Comparison of ENCODE assay signal across 32 mouse cellular contexts in the genomic region with DNA sequence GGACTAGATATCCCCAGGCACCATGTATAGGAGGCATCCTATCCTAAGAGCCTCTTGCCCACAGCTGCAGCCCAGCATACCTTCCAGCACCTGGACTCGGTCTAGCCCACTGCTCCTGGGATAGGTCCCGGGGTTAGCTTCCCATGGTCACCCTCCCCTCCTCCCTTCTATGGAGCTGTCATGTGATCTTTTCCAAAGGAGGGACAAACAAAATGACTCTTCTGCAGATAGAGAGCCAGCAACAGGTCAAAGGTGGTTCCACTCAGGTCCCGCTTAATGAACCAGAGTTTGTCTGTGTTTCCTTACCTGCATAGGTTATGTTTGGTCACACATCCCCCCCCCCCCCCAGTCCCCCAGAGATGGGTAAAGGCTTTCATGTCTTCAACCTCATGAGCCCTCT. TPM values are rescaled to one million over a fixed set of nuclear protein-coding genes. Genes with fewer than 3 reads are reported as not detected.
DNase-seq lines count a peak whose midpoint lies in the region; ATAC-seq lines count a peak whose summit lies in the region.
"Had no signal": no experiment of that assay in that cellular context is flagged by ENCODE, and none has a peak within 500 bp of the region (broad histone marks: within the 10 kb centered on the region; RNA-seq: fewer than 3 reads in every experiment).

No protein-coding gene starts in this region.

- H3K4me2 ChIP-seq in midbrain, embryonic 11.5 days, result no peak overlapping the region
- no peak overlapping the region for H3K4me2 ChIP-seq in midbrain, embryonic 13.5 days (replicated peaks)
- H3K4me2 ChIP-seq: embryonic facial prominence, embryonic 15.5 days; forebrain, embryonic 12.5 days; hindbrain, embryonic 15.5 days; neural tube, embryonic 12.5 days had no signal

- H3K4me3 ChIP-seq in midbrain, embryonic 11.5 days (ENCODE audit: low read depth, low read length), result no peak overlapping the region
- H3K4me3 ChIP-seq in midbrain, embryonic 13.5 days (replicated peaks), result no peak overlapping the region
- H3K4me3 ChIP-seq: embryonic facial prominence, embryonic 10.5 days; embryonic facial prominence, embryonic 15.5 days; forebrain, embryonic 12.5 days; hindbrain, embryonic 10.5 days; hindbrain, embryonic 15.5 days; midbrain, embryonic 10.5 days; myocyte; neural tube, embryonic 12.5 days had no signal

- ATAC-seq in midbrain, embryonic 11.5 days (ENCODE audit: low FRiP score), result no peak
- no peak for ATAC-seq in midbrain, embryonic 13.5 days
- ATAC-seq: forebrain, postnatal 0 days; inflammation-experienced regulatory T-cells, adult 6 months had no signal

- WGBS in midbrain, embryonic 11.5 days, result 98% methylated on average over 3 of the region's 3 CpGs
- WGBS in midbrain, embryonic 13.5 days, result 91% methylated on average over 3 of the region's 3 CpGs

- H3K27me3 ChIP-seq in midbrain, embryonic 11.5 days (ENCODE audit: control insufficient read depth, insufficient read depth, low read length), result no peaks in the 10 kb centered on the region
- H3K27me3 ChIP-seq in midbrain, embryonic 13.5 days, result no peaks in the 10 kb centered on the region
- H3K27me3 ChIP-seq: embryonic facial prominence, embryonic 15.5 days; forebrain, embryonic 12.5 days; hindbrain, embryonic 15.5 days; neural tube, embryonic 12.5 days had no signal

- peaks cover 11% of the 10 kb centered on the region for H3K36me3 ChIP-seq in midbrain, embryonic 11.5 days (ENCODE audit: control insufficient read depth, insufficient read depth, low read length)
- peaks cover 57% of the 10 kb centered on the region for H3K36me3 ChIP-seq in midbrain, embryonic 13.5 days

- H3K9ac ChIP-seq in midbrain, embryonic 11.5 days (ENCODE audit: low read length), result no peak overlapping the region
- no peak overlapping the region for H3K9ac ChIP-seq in midbrain, embryonic 13.5 days (replicated peaks)
- H3K9ac ChIP-seq: embryonic facial prominence, embryonic 15.5 days; forebrain, embryonic 12.5 days; forebrain, postnatal 0 days; hindbrain, embryonic 15.5 days; neural tube, embryonic 12.5 days had no signal

- peak; percentile 63 for DNase-seq in kidney, adult 11 months
- DNase-seq in kidney, postnatal 4 days, result no peak
- DNase-seq in midbrain, embryonic 11.5 days (ENCODE audit: low spot score, missing footprints), result peak; percentile 70
- peak; percentile 44 to 62 for DNase-seq in kidney, postnatal 25 days
- no peak for DNase-seq in lung, postnatal 14 days
- no peak for DNase-seq in urinary bladder, adult 18-20 months (ENCODE audit: low spot score in 2 of 2)
- DNase-seq: cerebellum, adult 11-12 months; cerebellum, postnatal 14 days; forebrain, postnatal 0 days; heart, postnatal 14 days; layer of hippocampus, postnatal 36 days; left cerebral cortex, postnatal 4 days; lung, adult 2 months; right cerebral cortex, adult 18-20 months; right cerebral cortex, postnatal 4 days; thymus, adult 18-20 months; thymus, postnatal 25 days had no signal

- H3K27ac ChIP-seq in midbrain, embryonic 11.5 days (ENCODE audit: low read depth, low read length), result no peak overlapping the region
- no peak overlapping the region for H3K27ac ChIP-seq in midbrain, embryonic 13.5 days
- H3K27ac ChIP-seq: embryonic facial prominence, embryonic 10.5 days; embryonic facial prominence, embryonic 15.5 days; forebrain, embryonic 12.5 days; hindbrain, embryonic 10.5 days; hindbrain, embryonic 15.5 days; kidney, postnatal 0 days; midbrain, embryonic 10.5 days; neural tube, embryonic 12.5 days; stomach, postnatal 0 days had no signal

- no peaks in the 10 kb centered on the region for H3K4me1 ChIP-seq in midbrain, embryonic 11.5 days (ENCODE audit: control insufficient read depth, insufficient read depth, low read length)
- H3K4me1 ChIP-seq in midbrain, embryonic 13.5 days (replicated peaks), result no peaks in the 10 kb centered on the region
- H3K4me1 ChIP-seq: embryonic facial prominence, embryonic 10.5 days; embryonic facial prominence, embryonic 15.5 days; forebrain, embryonic 12.5 days; hindbrain, embryonic 10.5 days; hindbrain, embryonic 15.5 days; midbrain, embryonic 10.5 days; neural tube, embryonic 12.5 days had no signal

- H3K9me3 ChIP-seq in midbrain, embryonic 11.5 days (ENCODE audit: control insufficient read depth, low read length), result no peaks in the 10 kb centered on the region
- H3K9me3 ChIP-seq in midbrain, embryonic 13.5 days, result no peaks in the 10 kb centered on the region
- H3K9me3 ChIP-seq: embryonic facial prominence, embryonic 10.5 days; embryonic facial prominence, embryonic 15.5 days; forebrain, embryonic 12.5 days; G1E; hindbrain, embryonic 10.5 days; hindbrain, embryonic 15.5 days; midbrain, embryonic 10.5 days; neural tube, embryonic 12.5 days had no signal

RNA-seq across cellular contexts. Expression of gene Xylb, which starts 6.7 kb away (rescaled TPM):
- 5.4 and 6.5 TPM in 2 replicates for polyA plus RNA-seq in midbrain, embryonic 11.5 days (2014; fragmentation: Nextera tagmentation; extraction: Ambion mirVana)
- 1.9 and 3.4 TPM in 2 replicates for polyA plus RNA-seq in midbrain, embryonic 13.5 days (2015; fragmentation: Nextera tagmentation; extraction: Ambion mirVana)

RNA-seq across cellular contexts. Expression of gene Myd88, which starts 9.3 kb away (rescaled TPM):
- polyA plus RNA-seq in midbrain, embryonic 11.5 days (2014; fragmentation: Nextera tagmentation; extraction: Ambion mirVana), result 6.3 and 7.6 TPM in 2 replicates
- 4.5 and 4.7 TPM in 2 replicates for polyA plus RNA-seq in midbrain, embryonic 13.5 days (2015; fragmentation: Nextera tagmentation; extraction: Ambion mirVana)

RNA-seq across cellular contexts. Expression of gene Acaa1a, which starts 11.1 kb away (rescaled TPM):
- polyA plus RNA-seq in midbrain, embryonic 11.5 days (2014; fragmentation: Nextera tagmentation; extraction: Ambion mirVana), result 52.7 and 61.2 TPM in 2 replicates
- 93.1 and 100 TPM in 2 replicates for polyA plus RNA-seq in midbrain, embryonic 13.5 days (2015; fragmentation: Nextera tagmentation; extraction: Ambion mirVana)

RNA-seq across cellular contexts. Expression of gene Slc22a14, which starts 14.8 kb away (rescaled TPM):
- not detected in 2 replicates for polyA plus RNA-seq in midbrain, embryonic 11.5 days (2014; fragmentation: Nextera tagmentation; extraction: Ambion mirVana)
- 0.11 TPM in 1 of 2 replicates, not detected in the other for polyA plus RNA-seq in midbrain, embryonic 13.5 days (2015; fragmentation: Nextera tagmentation; extraction: Ambion mirVana)
- polyA plus RNA-seq: embryonic facial prominence, embryonic 10.5 days; forebrain, embryonic 12.5 days; forebrain, postnatal 0 days; G1E; heart, embryonic 14.5 days; hindbrain, embryonic 15.5 days; inflammation-experienced regulatory T-cells, adult 6 months; midbrain, embryonic 10.5 days; midbrain, postnatal 0 days; myocyte; neural tube, embryonic 12.5 days; stomach, postnatal 0 days had no signal

RNA-seq across cellular contexts. Expression of gene Oxsr1, which starts 28.3 kb away (rescaled TPM):
- polyA plus RNA-seq in midbrain, embryonic 11.5 days (2014; fragmentation: Nextera tagmentation; extraction: Ambion mirVana), result 15.5 and 16.2 TPM in 2 replicates
- polyA plus RNA-seq in midbrain, embryonic 13.5 days (2015; fragmentation: Nextera tagmentation; extraction: Ambion mirVana), result 13.0 and 13.7 TPM in 2 replicates

Comparison
In these comparisons a context has a peak if more than half of its experiments do, and no peak if none do; other contexts are left out.
1. DNase-seq: peak in kidney, adult 11 months (single experiment), midbrain, embryonic 11.5 days (single experiment) and kidney, postnatal 25 days (2 of 2); none in kidney, postnatal 4 days (0 of 2), lung, postnatal 14 days (single experiment) and urinary bladder, adult 18-20 months (0 of 2).